Mouse (Mus musculus) lung, embryonic 14.5 days (tissue): ENCODE measurements around the gene Apex1. TPM values are rescaled to one million over a fixed set of nuclear protein-coding genes. Genes with fewer than 3 reads are reported as not detected.
"Not testable (repeated sequence)": the region's sequence is repeated elsewhere in the genome, so short reads cannot be mapped to it uniquely, and the experiment has no call there.

Source experiments
- ATAC-seq: fragments of 200-750 bp; cut with Nextera tagmentation; 2 replicates; pipeline ENCODE4 v1.8.0; 2017; ENCODE audit warnings: mild to moderate bottlenecking, moderate TSS enrichment, moderate library complexity; ENCODE audit not compliant: insufficient read depth
- DNase-seq: peaks from one replicate; pipeline ENCODE4 v3.0.0-alpha.2; 2015
- H3K27ac ChIP-seq: fragments of 300-500 bp; sonication (generic); 2 replicates; pipeline ENCODE4 v1.5.1; 2014; ENCODE audit warnings: low read depth, mild to moderate bottlenecking, moderate library complexity
- H3K27me3 ChIP-seq: fragments of 300-500 bp; sonication (generic); 2 replicates; pipeline ENCODE4 v1.6.1; 2014; ENCODE audit warnings: low read length, control low read depth; ENCODE audit not compliant: insufficient read depth
- H3K36me3 ChIP-seq: fragments of 300-500 bp; sonication (generic); 2 replicates; pipeline ENCODE4 v1.6.1; 2014; ENCODE audit warnings: control low read depth; ENCODE audit not compliant: insufficient read depth
- H3K4me1 ChIP-seq: fragments of 300-500 bp; sonication (generic); 2 replicates; pipeline ENCODE4 v1.6.1; 2014; ENCODE audit warnings: antibody characterized with exemption, control low read depth; ENCODE audit not compliant: insufficient read depth
- H3K4me2 ChIP-seq: fragments of 300-500 bp; sonication (generic); 2 replicates; pipeline ENCODE4 v1.6.1; 2014; ENCODE audit warnings: mild to moderate bottlenecking
- H3K4me3 ChIP-seq: fragments of 300-500 bp; sonication (generic); 2 replicates; pipeline ENCODE4 v1.5.1; 2014; ENCODE audit warnings: low read depth, low read length
- H3K9ac ChIP-seq: fragments of 300-500 bp; sonication (generic); 2 replicates; pipeline ENCODE4 v1.6.1; 2014
- H3K9me3 ChIP-seq: fragments of 300-500 bp; sonication (generic); 2 replicates; pipeline ENCODE4 v1.6.1; 2016; ENCODE audit warnings: low read depth, low read length, control low read depth
- CTCF ChIP-seq: IDR thresholded peaks from 2 replicates; pipeline ENCODE4 v1.5.1; 2016; ENCODE audit warnings: antibody characterized with exemption, low read depth
- WGBS: fragments of 180-500 bp; shearing (Covaris S2); extraction: QIAGEN DNeasy Blood & Tissue Kit; methylation state at CpG from one replicate; pipeline ENCODE4 v1.1.7; 2014; 5-methylcytosine and 5-hydroxymethylcytosine counted together
- polyA plus RNA-seq: library from polyadenylated mRNA; unstranded; fragments of >200 nt; fragmentation: Nextera tagmentation; extraction: Ambion mirVana; gene quantifications from 2 replicates; pipeline ENCODE4 v1.2.1, GENCODE M21; 2014

The Apex1 gene
- polyA plus RNA-seq, 1 experiment from 2014 or later, result 272 TPM

- TF ChIP-seq CTCF, result peak; percentile 60
- H3K4me2 ChIP-seq, result peak overlapping the region; percentile 69
- H3K4me3 ChIP-seq, result peak overlapping the region; percentile 37
- ATAC-seq, result peak; percentile 87
- 0 out of 2 replicates have a peak, but pooled peaks cover 4% of the 10 kb centered on the region for H3K4me1 ChIP-seq
- peak overlapping the region; percentile 43 for H3K9ac ChIP-seq
- H3K9me3 ChIP-seq, result no peaks in the 10 kb centered on the region
- no peaks in the 10 kb centered on the region for H3K27me3 ChIP-seq
- DNase-seq, result peak; percentile 68
- H3K27ac ChIP-seq, result no peak overlapping the region
- WGBS, result 4% methylated on average over 26 of the region's 26 CpGs
- H3K36me3 ChIP-seq, result no peaks in the 10 kb centered on the region
Observed at GRCm38 (mm10) chr14:50903973-50904827, 20.6 kb upstream of the Apex1 start.

- 82% methylated on average over 4 of the region's 4 CpGs for WGBS
- Histone ChIP-seq H3K27me3 (no peaks in the 10 kb centered on the region), H3K4me3 (no peak overlapping the region), H3K9me3 (no peaks in the 10 kb centered on the region), H3K4me1 (0 out of 2 replicates have a peak, but pooled peaks cover 4% of the 10 kb centered on the region), H3K27ac (no peak overlapping the region), H3K4me2 (no peak overlapping the region), H3K9ac (no peak overlapping the region), H3K36me3 (no peaks in the 10 kb centered on the region)
- ATAC-seq (no peak), DNase-seq (no peak)
- no peak for TF ChIP-seq CTCF
Observed at GRCm38 (mm10) chr14:50904828-50905129, 20.0 kb upstream of the Apex1 start.

GRCm38 (mm10) chr14:50905327-50905726 is 19.4 kb upstream of the Apex1 start:
- not testable (repeated sequence) for H3K4me1 ChIP-seq, H3K4me2 ChIP-seq, ATAC-seq, H3K36me3 ChIP-seq, H3K4me3 ChIP-seq, H3K27me3 ChIP-seq, H3K9me3 ChIP-seq, H3K27ac ChIP-seq, DNase-seq, H3K9ac ChIP-seq

GRCm38 (mm10) chr14:50908126-50908525 is 16.6 kb upstream of the Apex1 start:
- Histone ChIP-seq H3K4me1 (0 out of 2 replicates have a peak, but pooled peaks cover 4% of the 10 kb centered on the region), H3K27me3 (no peaks in the 10 kb centered on the region), H3K36me3 (peaks cover 13% of the 10 kb centered on the region; the same call in 1 of the 2 replicates), H3K9me3 (no peaks in the 10 kb centered on the region), H3K9ac (no peak overlapping the region), H3K27ac (no peak overlapping the region), H3K4me3 (no peak overlapping the region), H3K4me2 (no peak overlapping the region)
- DNase-seq (no peak), ATAC-seq (no peak)
- 71% methylated on average over 4 of the region's 4 CpGs for WGBS
- TF ChIP-seq CTCF, result no peak

GRCm38 (mm10) chr14:50911356-50911755 is 13.4 kb upstream of the Apex1 start:
- no peak overlapping the region for H3K4me2 ChIP-seq
- TF ChIP-seq CTCF, result no peak
- H3K4me1 ChIP-seq, result no peaks in the 10 kb centered on the region
- no peaks in the 10 kb centered on the region for H3K9me3 ChIP-seq
- no peak for ATAC-seq
- H3K9ac ChIP-seq, result no peak overlapping the region
- H3K4me3 ChIP-seq, result no peak overlapping the region
- DNase-seq, result no peak
- no peak overlapping the region for H3K27ac ChIP-seq
- WGBS, result 49% methylated on average over 3 of the region's 3 CpGs
- no peaks in the 10 kb centered on the region for H3K27me3 ChIP-seq
- peaks cover 40% of the 10 kb centered on the region for H3K36me3 ChIP-seq

- ATAC-seq, H3K27me3 ChIP-seq, H3K4me1 ChIP-seq, H3K9me3 ChIP-seq, DNase-seq: not testable (repeated sequence)
- peak overlapping the region; percentile 82 for H3K4me3 ChIP-seq
- H3K4me2 ChIP-seq, result peak overlapping the region; percentile 59
- H3K27ac ChIP-seq, result peak overlapping the region; percentile 93; the same call in 1 of the 2 replicates
- 64% methylated on average over 1 of the region's 1 CpGs for WGBS
- H3K36me3 ChIP-seq, result peaks cover 40% of the 10 kb centered on the region
- peak overlapping the region; percentile 85 for H3K9ac ChIP-seq
Observed at GRCm38 (mm10) chr14:50923437-50923836, 1.3 kb upstream of the Apex1 start.

- H3K4me2 ChIP-seq, result peak overlapping the region; percentile 59
- peak overlapping the region; percentile 82 for H3K4me3 ChIP-seq
- peak overlapping the region; percentile 85 for H3K9ac ChIP-seq
- DNase-seq (peak; percentile 39), ATAC-seq (peak; percentile 18)
- H3K27ac ChIP-seq, result peak overlapping the region; percentile 93
- peaks cover 41% of the 10 kb centered on the region for H3K36me3 ChIP-seq
- no peaks in the 10 kb centered on the region for H3K9me3 ChIP-seq
- WGBS, result 1% methylated on average over 38 of the region's 38 CpGs
- H3K4me1 ChIP-seq, result no peaks in the 10 kb centered on the region
- TF ChIP-seq CTCF, result no peak
- no peaks in the 10 kb centered on the region for H3K27me3 ChIP-seq
Observed at GRCm38 (mm10) chr14:50925111-50925920, 548 bp downstream of the Apex1 start.
